Mouse (Mus musculus) cortical plate, adult 2 months (tissue): ENCODE results near the gene Phka1.

Experiments
- CTCF ChIP-seq: fragments of 200-500 bp; IDR thresholded peaks from 2 replicates; pipeline ENCODE4 v1.5.1; 2011; ENCODE audit warnings: mild to moderate bottlenecking, control low read depth, low read length; ENCODE audit not compliant: insufficient read depth; ENCODE audit errors: extremely low read depth
- POLR2A ChIP-seq: fragments of 200-500 bp; IDR thresholded peaks from 2 replicates; pipeline ENCODE4 v1.6.1; 2011; ENCODE audit warnings: mild to moderate bottlenecking, low read length, control low read depth; ENCODE audit not compliant: insufficient read depth; ENCODE audit errors: extremely low read depth

- TF ChIP-seq CTCF, result peak; percentile 56
- TF ChIP-seq POLR2A, result no peak
Measured at GRCm38 (mm10) chrX:102476784-102477183, 167.3 kb downstream of the Phka1 start.
